Mouse (Mus musculus) heart, adult 2 months (tissue): ENCODE measurements at regions not wholly inside any gene's neighbourhood (a gene's known extent, or its start where the extent isn't known, plus 50 kb on each side); places are given as distances from the start of the nearest gene placed in this dataset.

ENCODE experiments used
- DNase-seq, 2 experiments: peaks; one replicate each; pipeline ENCODE4 v3.0.0; 2021
- H3K27ac ChIP-seq: fragments of 200-600 bp; 2 replicates; pipeline ENCODE4 v1.8.1; 2022
- H3K27me3 ChIP-seq: fragments of 200-500 bp; 2 replicates; pipeline ENCODE4 v1.6.1; 2012; ENCODE audit warnings: mild to moderate bottlenecking, low read length, inconsistent platforms, mixed read lengths; ENCODE audit not compliant: control insufficient read depth, insufficient read depth
- H3K36me3 ChIP-seq: fragments of 200-500 bp; 2 replicates; pipeline ENCODE4 v1.6.1; 2012; ENCODE audit warnings: low read length, inconsistent platforms; ENCODE audit not compliant: control insufficient read depth, insufficient read depth
- H3K4me1 ChIP-seq: fragments of 200-500 bp; 2 replicates; pipeline ENCODE4 v1.6.1; 2011; ENCODE audit warnings: low read length; ENCODE audit not compliant: control insufficient read depth, insufficient read depth
- H3K4me3 ChIP-seq: fragments of 200-600 bp; 2 replicates; pipeline ENCODE4 v1.8.1; 2022
- H3K79me2 ChIP-seq: fragments of 200-500 bp; replicated peaks from 2 replicates; pipeline ENCODE4 v1.6.1; 2012; ENCODE audit warnings: mild to moderate bottlenecking, inconsistent platforms, low read length, moderate library complexity, mixed read lengths; ENCODE audit not compliant: control insufficient read depth, insufficient read depth
- H3K9ac ChIP-seq: fragments of 200-500 bp; 2 replicates; pipeline ENCODE4 v1.6.1; 2012; ENCODE audit warnings: low read depth, mild to moderate bottlenecking, control low read depth, inconsistent platforms, low read length, mixed read lengths
- CTCF ChIP-seq: fragments of 200-600 bp; IDR thresholded peaks from 2 replicates; pipeline ENCODE4 v1.8.1; 2022; ENCODE audit warnings: antibody characterized with exemption, mild to moderate bottlenecking, moderate library complexity
- EP300 ChIP-seq: fragments of 200-500 bp; IDR thresholded peaks from 2 replicates; pipeline ENCODE4 v1.6.1; 2011; ENCODE audit warnings: low read depth, low read length, control low read depth; ENCODE audit not compliant: insufficient read depth
- POLR2A ChIP-seq: fragments of 200-500 bp; IDR thresholded peaks from 2 replicates; pipeline ENCODE4 v1.6.1; 2011; ENCODE audit warnings: mild to moderate bottlenecking, low read depth, low read length, control low read depth; ENCODE audit not compliant: insufficient read depth
- WGBS: fragments of 180-500 bp; shearing (Covaris S2); methylation state at CpG from one replicate; pipeline ENCODE4 v1.1.7; 2018; 5-methylcytosine and 5-hydroxymethylcytosine counted together
- intact Hi-C: fragments of 180-260 bp; cut with DNase I; formaldehyde crosslinking; loops from one replicate; pipeline ENCODE4 v1.15.1; 2025

DNA sequence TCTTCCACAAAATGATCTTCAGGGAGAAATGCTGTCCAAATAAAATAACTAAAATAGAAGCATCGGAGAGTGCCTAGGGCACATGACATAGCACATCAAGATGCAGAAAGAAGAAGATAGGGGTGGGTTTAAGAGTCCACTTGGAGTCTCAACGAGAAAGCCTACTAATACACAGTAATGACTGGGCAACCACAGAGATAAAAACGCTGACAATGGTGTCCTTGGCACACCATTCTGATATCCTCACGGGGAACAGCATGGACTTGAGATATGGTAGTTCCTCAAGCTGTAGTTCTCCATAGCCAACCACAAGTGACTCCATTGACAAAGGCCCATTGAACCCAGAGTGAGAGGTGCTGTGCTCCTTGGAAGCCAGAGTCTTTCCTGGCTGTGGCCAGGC lies 105.8 kb downstream of the Dad1 start:
- WGBS: 76% methylated on average over 4 of the region's 4 CpGs
- intact Hi-C loops: no loop called here

GRCm38 (mm10) chr14:54147546-54147945 lies 106.4 kb downstream of the Dad1 start:
- H3K36me3 ChIP-seq: no peaks in the 10 kb centered on the region
- no peak overlapping the region for H3K9ac ChIP-seq
- intact Hi-C loops: no loop called here
- no peak overlapping the region for H3K4me3 ChIP-seq
- DNase-seq: no peak
- 91% methylated on average over 6 of the region's 7 CpGs for WGBS
- no peaks in the 10 kb centered on the region for H3K27me3 ChIP-seq
- TF ChIP-seq CTCF (no peak), POLR2A (no peak), EP300 (no peak)
- H3K27ac ChIP-seq: no peak overlapping the region
- no peaks in the 10 kb centered on the region for H3K79me2 ChIP-seq
- no peaks in the 10 kb centered on the region for H3K4me1 ChIP-seq

More for the DNA sequence above, 105.8 kb downstream of the Dad1 start:
- no peaks in the 10 kb centered on the region for H3K36me3 ChIP-seq
- H3K4me1 ChIP-seq: no peaks in the 10 kb centered on the region
- H3K27me3 ChIP-seq: no peaks in the 10 kb centered on the region
- H3K9ac ChIP-seq: no peak overlapping the region
- H3K79me2 ChIP-seq: no peaks in the 10 kb centered on the region
- H3K27ac ChIP-seq: no peak overlapping the region
- H3K4me3 ChIP-seq: no peak overlapping the region
- TF ChIP-seq EP300 (no peak), POLR2A (no peak)
- DNase-seq: no peak

GRCm38 (mm10) chr14:54145743-54146741 lies 107.9 kb downstream of the Dad1 start:
- no peak for DNase-seq
- Histone ChIP-seq H3K27ac (no peak overlapping the region), H3K27me3 (no peaks in the 10 kb centered on the region), H3K79me2 (no peaks in the 10 kb centered on the region), H3K36me3 (no peaks in the 10 kb centered on the region), H3K9ac (no peak overlapping the region), H3K4me3 (no peak overlapping the region), H3K4me1 (no peaks in the 10 kb centered on the region)
- intact Hi-C loops: no loop called here
- 46% methylated on average over 11 of the region's 11 CpGs for WGBS
- TF ChIP-seq POLR2A (no peak), EP300 (no peak), CTCF (no peak)

DNA sequence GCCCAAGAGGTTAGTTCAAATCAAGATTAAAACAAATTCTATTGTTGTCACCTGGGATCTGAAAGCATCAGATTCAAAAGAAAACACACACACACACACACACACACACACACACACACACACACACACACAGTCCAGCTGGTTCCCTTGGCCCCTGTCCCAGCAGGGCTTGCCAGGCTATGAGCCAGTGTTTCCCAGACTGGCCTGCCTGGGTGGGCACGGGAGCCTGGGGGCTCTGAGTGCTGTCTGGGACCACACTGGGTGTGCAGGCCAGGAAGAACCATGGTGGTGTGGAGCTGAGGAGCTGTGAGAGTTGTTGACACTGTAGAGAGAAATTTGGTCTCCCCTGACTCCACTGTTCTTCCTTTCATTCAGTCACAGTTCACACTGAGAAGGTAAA lies 110.1 kb downstream of the Dad1 start:
- H3K4me1 ChIP-seq: no peaks in the 10 kb centered on the region
- H3K9ac ChIP-seq: no peak overlapping the region
- no peak overlapping the region for H3K27ac ChIP-seq
- no peak overlapping the region for H3K4me3 ChIP-seq
- no peaks in the 10 kb centered on the region for H3K27me3 ChIP-seq
- H3K36me3 ChIP-seq: no peaks in the 10 kb centered on the region
- 36% methylated on average over 1 of the region's 1 CpGs for WGBS
- intact Hi-C loops: no loop called here
- TF ChIP-seq POLR2A: no peak
- no peak for TF ChIP-seq CTCF
- no peak for TF ChIP-seq EP300
- DNase-seq: no peak
- no peaks in the 10 kb centered on the region for H3K79me2 ChIP-seq

GRCm38 (mm10) chr14:54138288-54138687 lies 115.6 kb downstream of the Dad1 start:
- 54% methylated on average over 3 of the region's 3 CpGs for WGBS
- intact Hi-C loops: no loop called here
- H3K79me2 ChIP-seq: no peaks in the 10 kb centered on the region
- no peak for DNase-seq
- no peak overlapping the region for H3K9ac ChIP-seq
- no peak overlapping the region for H3K4me3 ChIP-seq
- H3K27me3 ChIP-seq: no peaks in the 10 kb centered on the region
- no peaks in the 10 kb centered on the region for H3K4me1 ChIP-seq
- TF ChIP-seq EP300 (no peak), CTCF (no peak), POLR2A (no peak)
- H3K36me3 ChIP-seq: no peaks in the 10 kb centered on the region
- H3K27ac ChIP-seq: no peak overlapping the region

- Histone ChIP-seq H3K27ac (no peak overlapping the region), H3K27me3 (no peaks in the 10 kb centered on the region), H3K9ac (no peak overlapping the region), H3K79me2 (no peaks in the 10 kb centered on the region), H3K4me1 (no peaks in the 10 kb centered on the region), H3K36me3 (no peaks in the 10 kb centered on the region), H3K4me3 (no peak overlapping the region)
- WGBS: 58% methylated on average over 3 of the region's 3 CpGs
- TF ChIP-seq EP300 (no peak), CTCF (no peak), POLR2A (no peak)
- no peak for DNase-seq
- intact Hi-C loops: no loop called here
Measured at GRCm38 (mm10) chr14:54136538-54136937, 117.4 kb downstream of the Dad1 start.
